Mouse (Mus musculus) hindbrain, embryonic 16.5 days (tissue): ENCODE results near the gene Itgb6. TPM values are rescaled to one million over a fixed set of nuclear protein-coding genes. Genes with fewer than 3 reads are reported as not detected.

Experiments
- ATAC-seq: fragments of 200-750 bp; cut with Nextera tagmentation; 2 replicates; pipeline ENCODE4 v1.8.0; 2017; ENCODE audit warnings: moderate TSS enrichment, moderate library complexity
- H3K27ac ChIP-seq: fragments of 300-500 bp; sonication (generic); 2 replicates; pipeline ENCODE4 v1.5.1; 2014; ENCODE audit warnings: low read depth, mild to moderate bottlenecking, control low read depth, low read length, moderate library complexity
- H3K27me3 ChIP-seq: fragments of 300-500 bp; sonication (generic); replicated peaks from 2 replicates; pipeline ENCODE4 v1.6.1; 2014; ENCODE audit warnings: low read length; ENCODE audit not compliant: control insufficient read depth, insufficient read depth
- H3K36me3 ChIP-seq: fragments of 300-500 bp; sonication (generic); 2 replicates; pipeline ENCODE4 v1.6.1; 2014; ENCODE audit warnings: mild to moderate bottlenecking, low read length, moderate library complexity, mixed read lengths; ENCODE audit not compliant: control insufficient read depth, insufficient read depth
- H3K4me1 ChIP-seq: fragments of 300-500 bp; sonication (generic); 2 replicates; pipeline ENCODE4 v1.6.1; 2014; ENCODE audit warnings: low read depth, low read length; ENCODE audit not compliant: control insufficient read depth, insufficient read depth
- H3K4me2 ChIP-seq: fragments of 300-500 bp; sonication (generic); 2 replicates; pipeline ENCODE4 v1.6.1; 2014; ENCODE audit warnings: mild to moderate bottlenecking, low read length, control low read depth, moderate library complexity
- H3K4me3 ChIP-seq: fragments of 300-500 bp; sonication (generic); 2 replicates; pipeline ENCODE4 v1.5.1; 2014; ENCODE audit warnings: mild to moderate bottlenecking, low read length, control low read depth, moderate library complexity
- H3K9ac ChIP-seq: fragments of 300-500 bp; sonication (generic); 2 replicates; pipeline ENCODE4 v1.6.1; 2014; ENCODE audit warnings: low read depth, mild to moderate bottlenecking, control low read depth, low read length, moderate library complexity
- H3K9me3 ChIP-seq: fragments of 300-500 bp; sonication (generic); 2 replicates; pipeline ENCODE4 v1.6.1; 2014; ENCODE audit warnings: mild to moderate bottlenecking, low read length, moderate library complexity; ENCODE audit not compliant: control insufficient read depth
- WGBS: fragments of 180-500 bp; shearing (Covaris S2); extraction: QIAGEN DNeasy Blood & Tissue Kit; methylation state at CpG from one replicate; pipeline ENCODE4 v1.1.7; 2014; 5-methylcytosine and 5-hydroxymethylcytosine counted together
- polyA plus RNA-seq: library from polyadenylated mRNA; unstranded; fragments of >200 nt; fragmentation: Nextera tagmentation; extraction: Ambion mirVana; gene quantifications from 2 replicates; pipeline ENCODE4 v1.2.1, GENCODE M21; 2015

Gene Itgb6
- 0.14 and 0.19 TPM in 2 replicates for polyA plus RNA-seq

GRCm38 (mm10) chr2:60722514-60722913 lies at the start of gene Itgb6:
Gene Itgb6, minus strand, starts transcription at chr2:60722643.
- H3K4me1 ChIP-seq = no peaks in the 10 kb centered on the region
- ATAC-seq = peak; percentile 63
- no peak within 1 kb of the TSS for H3K4me3 ChIP-seq
- 0 out of 2 replicates have a peak within 1 kb of the TSS, but pooled peaks have one; percentile 10 for H3K4me2 ChIP-seq
- no peaks in the 10 kb centered on the region for H3K36me3 ChIP-seq
- H3K9ac ChIP-seq = no peak within 1 kb of the TSS
- H3K27me3 ChIP-seq = no peaks in the 10 kb centered on the region
- no peak within 1 kb of the TSS for H3K27ac ChIP-seq
- H3K9me3 ChIP-seq = no peaks in the 10 kb centered on the region
- WGBS = 55% methylated on average over 14 of the region's 14 CpGs

- no peaks in the 10 kb centered on the region for H3K9me3 ChIP-seq
- no peak overlapping the region for H3K4me2 ChIP-seq
- no peak overlapping the region for H3K27ac ChIP-seq
- H3K9ac ChIP-seq = no peak overlapping the region
- H3K27me3 ChIP-seq = no peaks in the 10 kb centered on the region
- ATAC-seq = no peak
- no peaks in the 10 kb centered on the region for H3K4me1 ChIP-seq
- no peak overlapping the region for H3K4me3 ChIP-seq
- H3K36me3 ChIP-seq = peaks cover 12% of the 10 kb centered on the region; the same call in 1 of the 2 replicates
- WGBS = 46% methylated on average over 8 of the region's 8 CpGs
Observed at GRCm38 (mm10) chr2:60766420-60766819, 44.0 kb upstream of the Itgb6 start.

- H3K4me3 ChIP-seq = no peak overlapping the region
- no peaks in the 10 kb centered on the region for H3K27me3 ChIP-seq
- H3K9me3 ChIP-seq = no peaks in the 10 kb centered on the region
- H3K4me2 ChIP-seq = no peak overlapping the region
- H3K9ac ChIP-seq = no peak overlapping the region
- H3K27ac ChIP-seq = no peak overlapping the region
- peak; percentile 45; the same call in 1 of the 2 replicates for ATAC-seq
- H3K4me1 ChIP-seq = no peaks in the 10 kb centered on the region
- peaks cover 11% of the 10 kb centered on the region for H3K36me3 ChIP-seq
- 69% methylated on average over 9 of the region's 9 CpGs for WGBS
Observed at GRCm38 (mm10) chr2:60756218-60756617, 33.8 kb upstream of the Itgb6 start.

GRCm38 (mm10) chr2:60755101-60755500 lies 32.7 kb upstream of the Itgb6 start:
- no peaks in the 10 kb centered on the region for H3K9me3 ChIP-seq
- no peak overlapping the region for H3K27ac ChIP-seq
- peaks cover 8% of the 10 kb centered on the region for H3K36me3 ChIP-seq
- ATAC-seq = no peak
- H3K9ac ChIP-seq = no peak overlapping the region
- no peak overlapping the region for H3K4me2 ChIP-seq
- 99% methylated on average over 7 of the region's 7 CpGs for WGBS
- H3K27me3 ChIP-seq = no peaks in the 10 kb centered on the region
- H3K4me3 ChIP-seq = no peak overlapping the region
- no peaks in the 10 kb centered on the region for H3K4me1 ChIP-seq

DNA sequence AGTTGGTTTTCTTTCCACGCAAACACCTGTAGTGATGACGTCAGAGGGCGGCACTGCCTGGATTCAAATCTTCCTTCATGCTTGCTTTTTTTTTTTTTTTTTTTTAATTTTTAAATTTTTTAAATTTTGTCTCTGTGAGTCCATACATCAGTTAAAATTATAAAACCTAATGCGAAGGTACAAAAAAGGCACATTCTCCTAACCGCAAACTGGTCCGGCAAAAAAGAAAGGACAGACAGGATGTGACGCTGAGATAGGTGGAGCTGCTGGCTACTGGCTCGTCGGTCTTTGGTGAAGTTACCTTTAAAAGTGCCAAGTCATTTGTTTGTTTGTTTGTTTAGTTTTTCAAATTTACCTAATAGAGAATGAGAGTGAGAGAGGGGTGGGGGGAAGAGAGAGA lies 28.8 kb upstream of the Itgb6 start:
- no peak overlapping the region for H3K4me2 ChIP-seq
- H3K9me3 ChIP-seq = no peaks in the 10 kb centered on the region
- no peaks in the 10 kb centered on the region for H3K27me3 ChIP-seq
- no peak overlapping the region for H3K4me3 ChIP-seq
- no peak overlapping the region for H3K9ac ChIP-seq
- peaks cover 11% of the 10 kb centered on the region for H3K36me3 ChIP-seq
- no peak overlapping the region for H3K27ac ChIP-seq
- 94% methylated on average over 9 of the region's 9 CpGs for WGBS
- ATAC-seq = no peak
- H3K4me1 ChIP-seq = no peaks in the 10 kb centered on the region

DNA sequence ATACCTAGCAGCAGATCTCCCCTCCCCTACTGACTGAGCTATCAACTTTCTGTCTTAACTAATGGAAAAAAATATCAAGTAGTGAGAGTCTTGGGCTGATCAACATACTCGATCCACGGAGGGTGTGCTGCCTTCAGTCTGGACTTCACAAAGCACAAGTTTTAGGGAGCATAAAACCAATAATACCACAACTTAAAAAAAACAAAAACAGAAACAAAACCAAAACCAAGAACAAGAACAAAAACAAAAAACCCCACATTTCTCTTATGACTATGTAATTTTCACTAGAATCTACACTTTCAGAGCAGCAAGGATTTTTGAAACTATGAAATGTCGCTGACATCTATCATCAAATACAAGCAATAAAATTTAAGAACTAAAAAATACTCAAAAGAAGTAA lies 28.1 kb upstream of the Itgb6 start:
- Histone ChIP-seq H3K9ac (no peak overlapping the region), H3K4me2 (no peak overlapping the region), H3K36me3 (0 out of 2 replicates have a peak, but pooled peaks cover 6% of the 10 kb centered on the region), H3K27ac (no peak overlapping the region), H3K4me1 (no peaks in the 10 kb centered on the region), H3K27me3 (no peaks in the 10 kb centered on the region), H3K9me3 (no peaks in the 10 kb centered on the region), H3K4me3 (no peak overlapping the region)
- no peak for ATAC-seq
- 90% methylated on average over 3 of the region's 3 CpGs for WGBS

- 93% methylated on average over 1 of the region's 1 CpGs for WGBS
Observed at GRCm38 (mm10) chr2:60748585-60748984, 26.1 kb upstream of the Itgb6 start.

GRCm38 (mm10) chr2:60747590-60747989 lies 25.1 kb upstream of the Itgb6 start:
- ATAC-seq = no peak
- WGBS = 70% methylated on average over 3 of the region's 3 CpGs
- H3K4me3 ChIP-seq = no peak overlapping the region
- no peak overlapping the region for H3K9ac ChIP-seq
- no peak overlapping the region for H3K27ac ChIP-seq
- H3K9me3 ChIP-seq = no peaks in the 10 kb centered on the region
- no peaks in the 10 kb centered on the region for H3K4me1 ChIP-seq
- H3K36me3 ChIP-seq = 0 out of 2 replicates have a peak, but pooled peaks cover 3% of the 10 kb centered on the region
- no peaks in the 10 kb centered on the region for H3K27me3 ChIP-seq
- H3K4me2 ChIP-seq = no peak overlapping the region

More at GRCm38 (mm10) chr2:60748585-60748984, 26.1 kb upstream of the Itgb6 start:
- Histone ChIP-seq H3K27me3 (no peaks in the 10 kb centered on the region), H3K27ac (no peak overlapping the region), H3K9me3 (no peaks in the 10 kb centered on the region), H3K4me3 (no peak overlapping the region), H3K4me1 (no peaks in the 10 kb centered on the region), H3K4me2 (no peak overlapping the region), H3K9ac (no peak overlapping the region), H3K36me3 (0 out of 2 replicates have a peak, but pooled peaks cover 3% of the 10 kb centered on the region)
- ATAC-seq = no peak

- Histone ChIP-seq H3K4me3 (no peak overlapping the region), H3K27me3 (no peaks in the 10 kb centered on the region), H3K9ac (no peak overlapping the region), H3K36me3 (0 out of 2 replicates have a peak, but pooled peaks cover 3% of the 10 kb centered on the region), H3K9me3 (no peaks in the 10 kb centered on the region), H3K4me2 (no peak overlapping the region), H3K27ac (no peak overlapping the region), H3K4me1 (no peaks in the 10 kb centered on the region)
- ATAC-seq = peak; percentile 49; the same call in 1 of the 2 replicates
- WGBS = 46% methylated on average over 3 of the region's 3 CpGs
Observed at GRCm38 (mm10) chr2:60744674-60745073, 22.2 kb upstream of the Itgb6 start.
